Mouse (Mus musculus): ENCODE results near the gene Dexi. TPM values are rescaled to one million over a fixed set of nuclear protein-coding genes. Genes with fewer than 3 reads are reported as not detected.

Dexi gene
- polyA plus RNA-seq, 1 experiment from 2014 or later = 26.5 TPM

Other genes starting within 250 kb of the Dexi start
- gene Emp2, start 229.1 kb downstream of the Dexi start, polyA plus RNA-seq (2014; fragmentation: Nextera tagmentation; extraction: Ambion mirVana) = 21.4 and 24.0 TPM in 2 replicates
- 0.19 and 0.28 TPM in 2 replicates for gene Tekt5, start 147.6 kb downstream of the Dexi start, polyA plus RNA-seq (2014; fragmentation: Nextera tagmentation; extraction: Ambion mirVana)
- 71.6 and 74.2 TPM in 2 replicates for gene Nubp1, start 131.1 kb downstream of the Dexi start, polyA plus RNA-seq (2014; fragmentation: Nextera tagmentation; extraction: Ambion mirVana)
- 11.4 and 13.1 TPM in 2 replicates for gene Tvp23a, start 95.7 kb downstream of the Dexi start, polyA plus RNA-seq (2014; fragmentation: Nextera tagmentation; extraction: Ambion mirVana)
- 0.35 TPM in 2 replicates for gene Ciita, start 63.0 kb downstream of the Dexi start, polyA plus RNA-seq (2014; fragmentation: Nextera tagmentation; extraction: Ambion mirVana)
- 26.6 and 30.2 TPM in 2 replicates for gene Clec16a, start 2.3 kb upstream of the Dexi start, polyA plus RNA-seq (2014; fragmentation: Nextera tagmentation; extraction: Ambion mirVana)
- 5.6 and 6.1 TPM in 2 replicates for gene Socs1, start 242.5 kb upstream of the Dexi start, polyA plus RNA-seq (2014; fragmentation: Nextera tagmentation; extraction: Ambion mirVana)
- gene Tnp2, start 245.6 kb upstream of the Dexi start, polyA plus RNA-seq (2014; fragmentation: Nextera tagmentation; extraction: Ambion mirVana) = not detected in 2 replicates
- not detected in 2 replicates for gene Prm3, start 247.9 kb upstream of the Dexi start, polyA plus RNA-seq (2014; fragmentation: Nextera tagmentation; extraction: Ambion mirVana)

Data from intestine, embryonic 14.5 days (tissue).